Mouse (Mus musculus) adrenal gland, adult 8-10 months (tissue): ENCODE measurements around the gene Ftl1. TPM values are rescaled to one million over a fixed set of nuclear protein-coding genes. Genes with fewer than 3 reads are reported as not detected.

Experiments used
- DNase-seq: peaks from one replicate; pipeline ENCODE4 v3.0.0; 2022
- microRNA-seq, 2 experiments: library from miRNA; unstranded; fragments of <30 nt; microRNA quantifications; one replicate each; pipeline ENCODE4 v1.2.0; 2022
- total RNA-seq, 4 experiments: library from RNA; stranded (reverse); gene quantifications; 2 replicates each; pipeline ENCODE4 v1.2.4; 2022

Ftl1 gene
- total RNA-seq, 4 experiments from 2014 or later: 1,223 to 1,354 (median 1,306) TPM

DNA sequence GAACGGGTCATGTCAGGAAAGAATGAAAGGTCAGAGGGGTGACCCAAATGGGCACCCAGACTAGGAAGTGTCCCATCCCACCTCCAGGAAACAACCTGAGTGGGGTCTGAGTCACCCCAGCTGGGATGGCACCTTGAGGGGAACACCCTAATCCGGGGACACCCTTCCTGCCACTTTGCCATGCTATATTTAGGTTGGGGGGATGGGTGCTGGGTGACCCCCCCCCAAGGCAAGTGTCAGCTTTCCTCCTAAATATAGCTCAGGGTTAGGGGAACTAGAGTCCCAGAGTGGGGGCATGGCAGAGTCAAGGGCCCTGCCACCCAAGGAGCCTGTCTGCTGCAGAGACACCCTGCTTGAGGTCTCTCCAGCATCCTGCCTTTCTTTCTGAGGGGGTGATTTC is 47.3 kb downstream of the Ftl1 start:
- DNase-seq: no peak

- DNase-seq: no peak
Observed at GRCm38 (mm10) chr7:45409497-45410163, 50.1 kb downstream of the Ftl1 start.

DNA sequence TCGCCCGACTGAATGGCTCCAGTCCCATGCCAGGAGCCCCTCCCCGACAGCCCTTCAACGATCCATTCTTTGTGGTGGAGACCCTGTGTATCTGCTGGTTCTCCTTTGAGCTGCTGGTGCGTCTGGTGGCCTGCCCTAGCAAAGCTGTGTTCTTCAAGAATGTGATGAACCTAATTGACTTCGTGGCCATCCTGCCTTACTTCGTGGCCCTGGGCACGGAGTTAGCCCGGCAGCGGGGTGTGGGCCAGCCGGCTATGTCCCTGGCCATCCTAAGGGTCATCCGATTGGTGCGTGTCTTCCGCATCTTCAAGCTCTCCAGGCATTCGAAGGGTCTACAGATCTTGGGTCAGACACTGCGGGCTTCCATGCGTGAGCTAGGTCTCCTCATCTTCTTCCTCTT is 50.7 kb downstream of the Ftl1 start:
- no peak for DNase-seq

DNA sequence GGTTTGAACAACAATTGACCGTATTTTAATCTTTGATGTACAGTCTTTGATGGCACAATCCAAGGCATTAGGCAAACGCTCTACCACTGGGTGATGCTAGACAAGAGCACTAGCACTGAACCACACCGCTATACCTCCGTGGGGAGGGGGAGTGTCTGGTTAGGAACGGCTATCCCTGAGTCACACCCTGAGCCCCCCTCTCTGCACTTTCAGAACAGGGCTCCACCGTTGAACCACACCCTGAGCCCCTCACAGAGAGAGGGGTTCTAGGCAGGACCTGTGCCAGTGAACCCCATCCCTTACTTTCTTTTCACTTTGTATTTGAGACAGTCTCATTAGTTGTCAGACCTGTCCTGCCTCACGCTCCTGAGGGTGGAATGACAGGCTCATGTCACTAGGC is 51.3 kb downstream of the Ftl1 start:
- no peak for DNase-seq

Small RNA genes lying within 50 kb of the gene (microRNA-seq; reads per million reads assigned to microRNA genes)
- gene Gm22133: 0 reads per million in 2 experiments

Other genes with a start within 250 kb of the Ftl1 start
- gene Dkkl1, start 247.7 kb downstream of the Ftl1 start, total RNA-seq: not detected
- gene Tead2, start 244.1 kb downstream of the Ftl1 start, total RNA-seq: 10 to 100 TPM; 10.7 to 14.1 (median 12.0) TPM
- gene Cd37, start 220.8 kb downstream of the Ftl1 start, total RNA-seq: 10 to 100 TPM in 1 of 4 experiments, 1 to 10 TPM in 3; 4.9 to 11.2 (median 7.0) TPM
- under 1 TPM in 1 of 4 experiments, not detected in 3; 0.37 TPM for gene Slc6a16, start 218.8 kb downstream of the Ftl1 start, total RNA-seq
- under 1 TPM in 1 of 4 experiments, not detected in 3; 0.26 TPM for gene Slc6a21, start 182.4 kb downstream of the Ftl1 start, total RNA-seq
- 10 to 100 TPM in 2 of 4 experiments, 1 to 10 TPM in 2; 5.8 to 19.1 (median 10.4) TPM for gene Trpm4, start 126.1 kb downstream of the Ftl1 start, total RNA-seq
- under 1 TPM; 0.09 to 0.31 (median 0.26) TPM for gene Hrc, start 124.6 kb downstream of the Ftl1 start, total RNA-seq
- gene Ppfia3, start 92.9 kb downstream of the Ftl1 start, total RNA-seq: 1 to 10 TPM; 2.8 to 7.2 (median 4.7) TPM
- gene Lin7b, start 89.3 kb downstream of the Ftl1 start, total RNA-seq: 10 to 100 TPM in 2 of 4 experiments, 1 to 10 TPM in 2; 1.8 to 14.1 (median 7.6) TPM
- 100 to 1,000 TPM; 232 to 563 (median 376) TPM for gene Snrnp70, start 64.1 kb downstream of the Ftl1 start, total RNA-seq
- gene Kcna7, start 54.2 kb downstream of the Ftl1 start, total RNA-seq: not detected
- under 1 TPM in 3 of 4 experiments, not detected in 1; 0.13 to 0.22 (median 0.20) TPM for gene Ntf5, start 46.2 kb downstream of the Ftl1 start, total RNA-seq
- not detected for gene Lhb, start 39.1 kb downstream of the Ftl1 start, total RNA-seq
- gene Gys1, start 25.0 kb downstream of the Ftl1 start, total RNA-seq: 10 to 100 TPM; 28.5 to 33.9 (median 29.8) TPM
- gene Ruvbl2, start 21.8 kb downstream of the Ftl1 start, total RNA-seq: 10 to 100 TPM; 36.8 to 43.8 (median 38.8) TPM
- 100 to 1,000 TPM in 1 of 4 experiments, 10 to 100 TPM in 3; 71.7 to 105 (median 89.1) TPM for gene Bax, start 7.0 kb upstream of the Ftl1 start, total RNA-seq
- gene Tulp2, start 22.0 kb upstream of the Ftl1 start, total RNA-seq: 1 to 10 TPM in 2 of 4 experiments, under 1 TPM in 2; 0.20 to 2.5 (median 0.94) TPM
- 10 to 100 TPM; 38.9 to 41.2 (median 40.2) TPM for gene Gm45808, start 26.9 kb upstream of the Ftl1 start, total RNA-seq
- gene Dhdh, start 28.9 kb upstream of the Ftl1 start, total RNA-seq: 10 to 100 TPM; 65.1 to 80.0 (median 69.2) TPM
- 100 to 1,000 TPM; 291 to 305 (median 294) TPM for gene Nucb1, start 50.5 kb upstream of the Ftl1 start, total RNA-seq
- 10 to 100 TPM; 29.2 to 62.8 (median 45.0) TPM for gene Ppp1r15a, start 66.4 kb upstream of the Ftl1 start, total RNA-seq
- 1 to 10 TPM; 3.1 to 6.9 (median 4.3) TPM for gene Plekha4, start 66.4 kb upstream of the Ftl1 start, total RNA-seq
- gene Hsd17b14, start 95.0 kb upstream of the Ftl1 start, total RNA-seq: 1 to 10 TPM in 2 of 4 experiments, under 1 TPM in 1, not detected in 1; 0.99 to 2.6 (median 2.1) TPM
- gene Bcat2, start 110.3 kb upstream of the Ftl1 start, total RNA-seq: 100 to 1,000 TPM; 191 to 306 (median 245) TPM
- gene Fgf21, start 155.6 kb upstream of the Ftl1 start, total RNA-seq: not detected
- gene Fut1, start 157.4 kb upstream of the Ftl1 start, total RNA-seq: not detected
- under 1 TPM; 0.14 to 0.68 (median 0.38) TPM for gene Izumo1, start 161.9 kb upstream of the Ftl1 start, total RNA-seq
- gene Rasip1, start 167.6 kb upstream of the Ftl1 start, total RNA-seq: 10 to 100 TPM; 15.5 to 30.2 (median 21.4) TPM
- gene Mamstr, start 180.1 kb upstream of the Ftl1 start, total RNA-seq: 10 to 100 TPM in 1 of 4 experiments, 1 to 10 TPM in 3; 2.4 to 14.9 (median 3.6) TPM
- gene Fut2, start 206.5 kb upstream of the Ftl1 start, total RNA-seq: under 1 TPM in 2 of 4 experiments, not detected in 2; 0.11 to 0.18 TPM
- under 1 TPM in 3 of 4 experiments, not detected in 1; 0.21 to 0.68 (median 0.32) TPM for gene Ntn5, start 224.1 kb upstream of the Ftl1 start, total RNA-seq
- gene Sec1, start 234.5 kb upstream of the Ftl1 start, total RNA-seq: under 1 TPM; 0.15 to 0.59 (median 0.30) TPM
- gene Car11, start 240.0 kb upstream of the Ftl1 start, total RNA-seq: 10 to 100 TPM; 11.5 to 28.2 (median 18.9) TPM
- 100 to 1,000 TPM; 254 to 411 (median 333) TPM for gene Dbp, start 245.2 kb upstream of the Ftl1 start, total RNA-seq